Mouse (Mus musculus): Measurements from ENCODE around the gene Fam169a. TPM values are rescaled to one million over a fixed set of nuclear protein-coding genes. Genes with fewer than 3 reads are reported as not detected.

The Fam169a gene
- polyA plus RNA-seq, 1 experiment from 2014 or later, result 10.6 TPM

- Histone ChIP-seq H3K4me3 (no peak overlapping the region), H3K4me1 (peaks cover 7% of the 10 kb centered on the region), H3K27ac (replicated peaks) (no peak overlapping the region), H3K36me3 (peaks cover 42% of the 10 kb centered on the region), H3K9me3 (replicated peaks) (no peaks in the 10 kb centered on the region), H3K27me3 (ENCODE audit: low read depth, poor library complexity, severe bottlenecking) (no peaks in the 10 kb centered on the region)
- 92% methylated on average over 7 of the region's 7 CpGs for WGBS
- no peak for DNase-seq (ENCODE audit: low spot score)
Observed at GRCm38 (mm10) chr13:97142321-97142720, 75.2 kb downstream of the Fam169a start.

- 61% methylated on average over 4 of the region's 4 CpGs for whole genome bisulfite sequencing
- Histone ChIP-seq H3K36me3 (peaks cover 77% of the 10 kb centered on the region), H3K4me3 (no peak overlapping the region), H3K4me1 (no peaks in the 10 kb centered on the region), H3K27ac (replicated peaks) (no peak overlapping the region), H3K27me3 (ENCODE audit: low read depth, poor library complexity, severe bottlenecking) (no peaks in the 10 kb centered on the region), H3K9me3 (replicated peaks) (no peaks in the 10 kb centered on the region)
- DNase-seq (ENCODE audit: low spot score), result no peak
Observed at GRCm38 (mm10) chr13:97145834-97146233, 78.7 kb downstream of the Fam169a start.

GRCm38 (mm10) chr13:97175520-97176264 is 108.6 kb downstream of the Fam169a start:
- no peak overlapping the region for H3K4me3 ChIP-seq

GRCm38 (mm10) chr13:97176731-97177130 is 109.6 kb downstream of the Fam169a start:
- WGBS, result 83% methylated on average over 5 of the region's 5 CpGs
- Histone ChIP-seq H3K4me3 (no peak overlapping the region), H3K9me3 (replicated peaks) (no peaks in the 10 kb centered on the region), H3K36me3 (peaks cover 94% of the 10 kb centered on the region), H3K27me3 (ENCODE audit: low read depth, poor library complexity, severe bottlenecking) (no peaks in the 10 kb centered on the region), H3K27ac (replicated peaks) (no peak overlapping the region), H3K4me1 (peaks cover 17% of the 10 kb centered on the region)
- DNase-seq (ENCODE audit: low spot score), result no peak

More at GRCm38 (mm10) chr13:97175520-97176264, 108.6 kb downstream of the Fam169a start:
- no peak for DNase-seq (ENCODE audit: low spot score)
- Histone ChIP-seq H3K27me3 (ENCODE audit: low read depth, poor library complexity, severe bottlenecking) (no peaks in the 10 kb centered on the region), H3K27ac (replicated peaks) (no peak overlapping the region), H3K4me1 (peaks cover 16% of the 10 kb centered on the region), H3K9me3 (replicated peaks) (no peaks in the 10 kb centered on the region), H3K36me3 (peaks cover 95% of the 10 kb centered on the region)
- 91% methylated on average over 10 of the region's 10 CpGs for WGBS

GRCm38 (mm10) chr13:97178943-97179342 is 111.9 kb downstream of the Fam169a start:
- Histone ChIP-seq H3K4me3 (no peak overlapping the region), H3K36me3 (peaks cover 78% of the 10 kb centered on the region), H3K27me3 (ENCODE audit: low read depth, poor library complexity, severe bottlenecking) (no peaks in the 10 kb centered on the region)

GRCm38 (mm10) chr13:97180113-97180828 is 113.2 kb downstream of the Fam169a start:
- 67% methylated on average over 6 of the region's 6 CpGs for WGBS
- H3K27ac ChIP-seq (replicated peaks), result no peak overlapping the region
- DNase-seq (ENCODE audit: low spot score), result no peak

More at GRCm38 (mm10) chr13:97178943-97179342, 111.9 kb downstream of the Fam169a start:
- Histone ChIP-seq H3K9me3 (replicated peaks) (no peaks in the 10 kb centered on the region), H3K4me1 (peaks cover 17% of the 10 kb centered on the region), H3K27ac (replicated peaks) (no peak overlapping the region)
- DNase-seq (ENCODE audit: low spot score), result no peak
- 70% methylated on average over 7 of the region's 7 CpGs for WGBS

More at GRCm38 (mm10) chr13:97180113-97180828, 113.2 kb downstream of the Fam169a start:
- Histone ChIP-seq H3K4me3 (no peak overlapping the region), H3K9me3 (replicated peaks) (no peaks in the 10 kb centered on the region), H3K36me3 (peaks cover 65% of the 10 kb centered on the region), H3K27me3 (ENCODE audit: low read depth, poor library complexity, severe bottlenecking) (no peaks in the 10 kb centered on the region), H3K4me1 (peaks cover 17% of the 10 kb centered on the region)

Other genes with a start within 250 kb of the Fam169a start
- gene Gcnt4, start 142.6 kb upstream of the Fam169a start, polyA plus RNA-seq (2016; fragmentation: Nextera tagmentation; extraction: Ambion mirVana), result 0.41 and 0.81 TPM in 2 replicates
- gene 1700029F12Rik, start 32.9 kb upstream of the Fam169a start, polyA plus RNA-seq (2016; fragmentation: Nextera tagmentation; extraction: Ambion mirVana), result not detected in 2 replicates
- 1.3 and 1.8 TPM in 2 replicates for gene Gm6169, start 32.0 kb downstream of the Fam169a start, polyA plus RNA-seq (2016; fragmentation: Nextera tagmentation; extraction: Ambion mirVana)
- 39.2 and 45.1 TPM in 2 replicates for gene Gfm2, start 70.7 kb downstream of the Fam169a start, polyA plus RNA-seq (2016; fragmentation: Nextera tagmentation; extraction: Ambion mirVana)
- gene Nsa2, start 70.7 kb downstream of the Fam169a start, polyA plus RNA-seq (2016; fragmentation: Nextera tagmentation; extraction: Ambion mirVana), result 57.4 and 60.5 TPM in 2 replicates
- gene Hexb, start 131.1 kb downstream of the Fam169a start, polyA plus RNA-seq (2016; fragmentation: Nextera tagmentation; extraction: Ambion mirVana), result 18.5 and 19.8 TPM in 2 replicates
- gene Enc1, start 173.8 kb downstream of the Fam169a start, polyA plus RNA-seq (2016; fragmentation: Nextera tagmentation; extraction: Ambion mirVana), result 7.5 and 11.2 TPM in 2 replicates

Data from midbrain, embryonic 10.5 days (tissue).